Mouse (Mus musculus): ENCODE measurements around the gene Cd69. TPM values are rescaled to one million over a fixed set of nuclear protein-coding genes. Genes with fewer than 3 reads are reported as not detected.

Gene Cd69
- polyA plus RNA-seq, 1 experiment: 0.07 TPM

GRCm38 (mm10) chr6:129229774-129230578 lies 45.3 kb downstream of the Cd69 start:
- 19% methylated on average over 3 of the region's 3 CpGs for WGBS

GRCm38 (mm10) chr6:129228935-129229773 lies 46.1 kb downstream of the Cd69 start:
- no peak overlapping the region; the same call in 1 of the 2 replicates for H3K27ac ChIP-seq (ENCODE audit: insufficient read depth, low read length)
- no peaks in the 10 kb centered on the region for H3K4me1 ChIP-seq (ENCODE audit: control insufficient read depth, insufficient read depth, low read length)
- WGBS: 69% methylated on average over 3 of the region's 3 CpGs
- no peaks in the 10 kb centered on the region; the same call in 1 of the 2 replicates for H3K27me3 ChIP-seq (ENCODE audit: control insufficient read depth, insufficient read depth, low read length)
- H3K4me3 ChIP-seq (replicated peaks; ENCODE audit: insufficient read depth, low read depth, low read length): no peak overlapping the region
- no peak for DNase-seq
- TF ChIP-seq CTCF (IDR thresholded peaks at IDR 0.05; ENCODE audit: borderline replicate concordance, insufficient read depth, low read depth, low read length) (no peak), POLR2A (IDR thresholded peaks at IDR 0.05; ENCODE audit: borderline replicate concordance, insufficient read depth, low read length) (no peak)

More at GRCm38 (mm10) chr6:129229774-129230578, 45.3 kb downstream of the Cd69 start:
- no peak overlapping the region for H3K4me3 ChIP-seq (replicated peaks; ENCODE audit: insufficient read depth, low read depth, low read length)
- no peak for TF ChIP-seq CTCF (IDR thresholded peaks at IDR 0.05; ENCODE audit: borderline replicate concordance, insufficient read depth, low read depth, low read length)
- TF ChIP-seq POLR2A (IDR thresholded peaks at IDR 0.05; ENCODE audit: borderline replicate concordance, insufficient read depth, low read length): no peak
- no peak overlapping the region; the same call in 1 of the 2 replicates for H3K27ac ChIP-seq (ENCODE audit: insufficient read depth, low read length)
- no peak for DNase-seq
- H3K4me1 ChIP-seq (ENCODE audit: control insufficient read depth, insufficient read depth, low read length): no peaks in the 10 kb centered on the region
- no peaks in the 10 kb centered on the region; the same call in 1 of the 2 replicates for H3K27me3 ChIP-seq (ENCODE audit: control insufficient read depth, insufficient read depth, low read length)

- TF ChIP-seq CTCF (IDR thresholded peaks at IDR 0.05; ENCODE audit: borderline replicate concordance, insufficient read depth, low read depth, low read length) (no peak), POLR2A (IDR thresholded peaks at IDR 0.05; ENCODE audit: borderline replicate concordance, insufficient read depth, low read length) (no peak)
- Histone ChIP-seq H3K4me1 (ENCODE audit: control insufficient read depth, insufficient read depth, low read length) (no peaks in the 10 kb centered on the region), H3K27me3 (ENCODE audit: control insufficient read depth, insufficient read depth, low read length) (no peaks in the 10 kb centered on the region), H3K27ac (ENCODE audit: insufficient read depth, low read length) (no peak overlapping the region), H3K4me3 (replicated peaks; ENCODE audit: insufficient read depth, low read depth, low read length) (no peak overlapping the region)
- no peak for DNase-seq
- WGBS: 87% methylated on average over 2 of the region's 2 CpGs
These were observed 50.2 kb downstream of the Cd69 start for GRCm38 (mm10) chr6:129225078-129225477.

- DNase-seq: no peak
- H3K4me3 ChIP-seq (replicated peaks; ENCODE audit: insufficient read depth, low read depth, low read length): no peak overlapping the region
- no peaks in the 10 kb centered on the region for H3K27me3 ChIP-seq (ENCODE audit: control insufficient read depth, insufficient read depth, low read length)
- no peaks in the 10 kb centered on the region for H3K4me1 ChIP-seq (ENCODE audit: control insufficient read depth, insufficient read depth, low read length)
- 68% methylated on average over 1 of the region's 1 CpGs for WGBS
- no peak overlapping the region for H3K27ac ChIP-seq (ENCODE audit: insufficient read depth, low read length)
- TF ChIP-seq POLR2A (IDR thresholded peaks at IDR 0.05; ENCODE audit: borderline replicate concordance, insufficient read depth, low read length) (no peak), CTCF (IDR thresholded peaks at IDR 0.05; ENCODE audit: borderline replicate concordance, insufficient read depth, low read depth, low read length) (no peak)
These were observed 51.1 kb downstream of the Cd69 start for GRCm38 (mm10) chr6:129224090-129224489.

GRCm38 (mm10) chr6:129223611-129224010 lies 51.6 kb downstream of the Cd69 start:
- H3K4me3 ChIP-seq (replicated peaks; ENCODE audit: insufficient read depth, low read depth, low read length): no peak overlapping the region
- no peak for DNase-seq
- no peak overlapping the region for H3K27ac ChIP-seq (ENCODE audit: insufficient read depth, low read length)
- no peak for TF ChIP-seq POLR2A (IDR thresholded peaks at IDR 0.05; ENCODE audit: borderline replicate concordance, insufficient read depth, low read length)
- TF ChIP-seq CTCF (IDR thresholded peaks at IDR 0.05; ENCODE audit: borderline replicate concordance, insufficient read depth, low read depth, low read length): no peak
- H3K4me1 ChIP-seq (ENCODE audit: control insufficient read depth, insufficient read depth, low read length): no peaks in the 10 kb centered on the region
- H3K27me3 ChIP-seq (ENCODE audit: control insufficient read depth, insufficient read depth, low read length): no peaks in the 10 kb centered on the region
- 68% methylated on average over 2 of the region's 2 CpGs for WGBS

GRCm38 (mm10) chr6:129222188-129222800 lies 52.9 kb downstream of the Cd69 start:
- TF ChIP-seq POLR2A (IDR thresholded peaks at IDR 0.05; ENCODE audit: borderline replicate concordance, insufficient read depth, low read length) (no peak), CTCF (IDR thresholded peaks at IDR 0.05; ENCODE audit: borderline replicate concordance, insufficient read depth, low read depth, low read length) (no peak)
- DNase-seq: no peak
- WGBS: 63% methylated on average over 3 of the region's 3 CpGs

GRCm38 (mm10) chr6:129221053-129221452 lies 54.2 kb downstream of the Cd69 start:
- no peak overlapping the region for H3K27ac ChIP-seq (ENCODE audit: insufficient read depth, low read length)
- 100% methylated on average over 1 of the region's 1 CpGs for WGBS

More at GRCm38 (mm10) chr6:129222188-129222800, 52.9 kb downstream of the Cd69 start:
- H3K27me3 ChIP-seq (ENCODE audit: control insufficient read depth, insufficient read depth, low read length): no peaks in the 10 kb centered on the region
- H3K4me3 ChIP-seq (replicated peaks; ENCODE audit: insufficient read depth, low read depth, low read length): no peak overlapping the region
- no peak overlapping the region for H3K27ac ChIP-seq (ENCODE audit: insufficient read depth, low read length)
- H3K4me1 ChIP-seq (ENCODE audit: control insufficient read depth, insufficient read depth, low read length): no peaks in the 10 kb centered on the region

More at GRCm38 (mm10) chr6:129221053-129221452, 54.2 kb downstream of the Cd69 start:
- DNase-seq: no peak
- H3K4me3 ChIP-seq (replicated peaks; ENCODE audit: insufficient read depth, low read depth, low read length): no peak overlapping the region
- no peaks in the 10 kb centered on the region for H3K4me1 ChIP-seq (ENCODE audit: control insufficient read depth, insufficient read depth, low read length)
- TF ChIP-seq POLR2A (IDR thresholded peaks at IDR 0.05; ENCODE audit: borderline replicate concordance, insufficient read depth, low read length) (no peak), CTCF (IDR thresholded peaks at IDR 0.05; ENCODE audit: borderline replicate concordance, insufficient read depth, low read depth, low read length) (no peak)
- H3K27me3 ChIP-seq (ENCODE audit: control insufficient read depth, insufficient read depth, low read length): no peaks in the 10 kb centered on the region

Data from cerebellum, adult 2 months (tissue).